Mouse (Mus musculus) adrenal gland (tissue): Measurements from ENCODE around the gene Ccdc122.
"Not testable (repeated sequence)": the region's sequence is repeated elsewhere in the genome, so short reads cannot be mapped to it uniquely, and the experiment has no call there.

ENCODE experiments used
- intact Hi-C: fragments of 180-260 bp; cut with DNase I; formaldehyde crosslinking; loops from one replicate; pipeline ENCODE4 v1.15.1; 2025
- long read RNA-seq, 2 experiments: library from polyadenylated mRNA; unstranded; transcript quantifications; one replicate each; pipeline ENCODE4 v2.0.0; 2020; ENCODE audit warnings: borderline replicate concordance in 1 of 2; ENCODE audit not compliant: insufficient replicate concordance in 1 of 2

Gene Ccdc122
- long read RNA-seq, experiment 1, partial matches to known transcripts: 13 of 22 reads
- long read RNA-seq, experiment 1, other reads (novel, unspliced or antisense): 4 of 22 reads
- long read RNA-seq, experiment 2, partial matches to known transcripts: 7 of 11 reads
- long read RNA-seq, experiment 2, other reads (novel, unspliced or antisense): 1 of 11 reads

DNA sequence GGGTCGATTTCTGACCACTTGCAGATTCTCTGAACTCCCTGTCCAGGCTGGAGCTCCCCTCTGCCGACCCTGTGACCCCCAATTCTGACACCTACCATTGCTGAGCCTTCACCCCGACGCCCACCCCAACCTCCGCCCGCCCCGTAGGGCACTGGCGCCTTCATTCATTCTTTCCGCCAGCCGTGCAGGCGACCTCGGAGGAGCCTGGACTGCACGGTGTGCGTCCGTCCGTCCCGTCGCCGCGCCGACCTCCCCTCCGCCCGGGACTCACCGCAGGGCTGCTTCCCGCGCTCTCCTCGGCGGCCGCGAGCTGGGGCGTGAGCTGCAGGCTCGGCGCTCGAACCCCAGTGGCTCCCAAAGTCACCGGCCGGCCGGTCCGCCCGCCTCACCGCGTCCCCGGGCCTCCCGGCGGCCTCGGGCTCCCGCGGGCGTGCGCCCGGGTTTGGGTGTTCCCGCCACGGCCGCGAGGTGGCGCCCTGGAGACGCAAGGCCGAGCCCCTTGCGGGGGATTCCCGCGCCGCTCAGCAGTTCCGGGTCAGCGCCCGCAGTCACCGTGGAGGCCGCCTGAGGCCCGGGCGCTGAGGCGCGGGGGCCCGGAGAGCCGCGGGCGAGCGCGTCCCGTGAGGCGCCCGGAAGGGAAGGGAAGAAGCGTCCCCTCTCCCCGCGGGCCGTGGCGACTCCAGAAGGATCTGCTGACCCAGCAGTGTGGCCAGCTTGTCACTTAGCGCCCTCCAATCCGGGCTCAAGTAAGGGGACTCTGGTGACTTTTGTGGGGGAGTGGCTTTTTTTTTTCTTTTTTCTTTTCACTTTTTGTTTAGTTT lies at the start of gene Ccdc122, which contains the start of gene Lacc1:
TSS of gene Ccdc122 (plus strand) at position 547 of the 821 bp plus-strand sequence.
TSS of gene Lacc1 (minus strand) at position 679 of the 821 bp plus-strand sequence.
- intact Hi-C loops: loop anchor here (10.0 kb wide), 1 partner anchor 882 kb away; no protein-coding TSS in a partner anchor

DNA sequence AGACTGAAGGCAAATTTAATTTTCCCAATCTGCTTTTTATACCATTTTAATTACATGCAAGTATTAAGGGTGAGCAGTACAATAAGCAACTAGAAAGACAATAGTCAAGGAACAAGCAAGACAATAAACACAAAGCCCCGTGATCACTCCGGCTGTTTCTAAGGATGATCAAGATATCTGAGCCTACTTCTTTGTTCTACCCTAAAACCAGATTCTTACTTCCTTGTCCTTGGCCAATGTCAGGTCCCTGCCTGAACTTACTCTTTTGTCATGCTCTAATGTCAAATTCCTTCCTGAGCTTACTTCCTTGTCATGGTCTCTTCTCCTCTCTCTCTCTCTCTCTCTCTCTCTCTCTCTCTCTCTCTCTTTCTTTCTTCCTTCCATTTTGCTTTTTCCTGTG lies 46.2 kb upstream of the Ccdc122 start:
- intact Hi-C loops: not testable (repeated sequence)

DNA sequence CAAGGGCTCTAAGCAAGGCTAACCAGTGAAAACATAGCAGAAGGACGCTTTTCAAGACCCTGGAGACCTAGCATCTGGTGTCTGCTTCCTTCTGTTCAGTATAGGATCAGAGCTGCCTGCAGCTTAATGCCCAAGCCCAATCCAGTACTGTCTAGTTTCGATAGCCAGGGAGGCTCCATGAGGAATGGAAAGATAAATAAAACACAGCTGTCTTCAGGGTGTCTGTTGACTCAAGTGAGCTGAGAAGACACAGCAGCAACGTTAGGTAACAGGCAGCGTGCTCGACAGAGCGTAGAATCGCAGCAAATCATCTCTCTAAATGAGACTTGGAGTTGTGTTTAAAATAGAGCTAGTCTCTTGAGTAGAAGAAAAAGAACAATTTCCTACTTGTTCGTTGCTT lies 31.8 kb upstream of the Ccdc122 start:
- intact Hi-C loops: loop anchor here (5.0 kb wide), 1 partner anchor 52 kb away; no protein-coding TSS in a partner anchor

DNA sequence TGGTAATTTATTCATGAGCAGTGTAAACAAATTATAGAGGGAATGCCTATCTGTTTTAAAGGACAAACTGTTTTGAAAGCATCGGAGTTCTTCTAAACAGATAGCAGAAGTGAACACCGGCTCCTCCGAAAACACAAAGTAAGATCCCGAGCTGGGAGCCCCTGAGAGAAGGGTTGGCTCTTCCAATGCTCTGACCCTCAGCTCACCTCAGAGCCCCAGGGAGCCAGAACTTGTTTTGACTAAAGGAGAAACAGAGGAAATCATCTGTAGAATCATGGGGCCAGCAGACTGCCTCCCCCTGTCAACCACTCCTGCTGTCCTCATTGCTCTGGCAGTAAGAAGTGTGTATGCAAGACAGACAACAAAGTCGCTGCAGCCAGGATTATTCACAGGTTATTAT lies 31.0 kb upstream of the Ccdc122 start:
- intact Hi-C loops: loop anchor here (5.0 kb wide), 1 partner anchor 53 kb away; no protein-coding TSS in a partner anchor

DNA sequence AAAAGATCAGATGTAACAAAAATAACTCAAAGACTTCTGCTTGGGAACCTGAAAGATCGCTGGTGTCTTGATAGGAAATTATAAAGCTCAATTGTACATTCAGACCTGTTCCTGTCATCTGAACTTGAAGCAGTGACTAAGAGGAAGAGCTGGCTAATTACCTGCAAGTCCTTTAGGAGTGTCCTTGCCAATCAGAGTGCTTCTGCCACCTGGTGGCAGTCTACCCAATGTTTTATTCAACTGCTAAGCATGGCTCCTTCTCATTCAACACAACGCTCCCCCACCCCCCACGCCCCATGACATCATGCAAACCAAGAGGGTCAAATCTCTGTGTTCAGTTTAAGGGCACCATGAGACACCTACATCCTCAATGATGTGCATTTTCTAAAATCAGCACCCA lies 28.3 kb upstream of the Ccdc122 start:
- intact Hi-C loops: loop anchor here (5.0 kb wide), 1 partner anchor 56 kb away; no protein-coding TSS in a partner anchor

DNA sequence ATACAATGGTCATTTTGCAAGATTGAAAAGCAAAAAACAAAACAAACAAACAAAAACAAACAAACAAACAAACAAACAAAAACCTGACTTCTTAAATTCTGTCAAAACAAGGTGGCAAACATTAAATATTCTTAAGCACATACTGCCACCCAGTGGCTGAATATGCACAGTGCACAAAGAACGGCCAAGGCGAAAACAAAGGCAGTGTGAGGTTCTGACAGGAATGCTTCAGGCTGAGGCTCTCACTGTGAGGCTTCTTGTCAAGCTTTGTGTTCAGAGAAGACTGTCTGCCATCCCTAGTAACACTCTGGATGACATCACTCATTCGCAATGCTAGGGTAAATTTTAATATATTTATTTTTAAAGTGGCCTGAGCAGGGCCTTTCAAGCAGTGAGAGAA lies 24.8 kb upstream of the Ccdc122 start:
- intact Hi-C loops: loop anchor here (5.0 to 10.0 kb wide), 2 partner anchors 530 to 887 kb away; no protein-coding TSS in a partner anchor

DNA sequence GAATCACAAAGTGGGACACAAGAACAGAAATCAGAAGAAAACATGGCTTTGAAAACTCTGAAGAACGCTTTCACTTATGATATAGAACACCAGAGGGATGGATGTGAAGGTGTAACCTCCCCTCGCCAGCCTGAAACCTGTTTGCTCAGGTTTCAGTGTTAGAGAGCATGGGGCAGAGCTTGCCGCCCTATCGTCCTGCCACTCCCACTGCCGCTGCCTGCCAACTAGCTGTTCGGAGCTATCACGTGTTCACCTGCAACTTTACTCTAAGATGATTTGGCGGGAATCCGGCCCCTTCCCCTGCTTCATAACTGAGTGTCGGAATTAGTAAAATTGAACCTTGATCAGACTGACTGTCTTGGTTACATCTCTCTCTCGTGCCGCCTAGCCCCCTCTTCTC lies 19.8 kb upstream of the Ccdc122 start:
- intact Hi-C loops: loop anchor here (10.0 kb wide), 1 partner anchor 892 kb away; no protein-coding TSS in a partner anchor

DNA sequence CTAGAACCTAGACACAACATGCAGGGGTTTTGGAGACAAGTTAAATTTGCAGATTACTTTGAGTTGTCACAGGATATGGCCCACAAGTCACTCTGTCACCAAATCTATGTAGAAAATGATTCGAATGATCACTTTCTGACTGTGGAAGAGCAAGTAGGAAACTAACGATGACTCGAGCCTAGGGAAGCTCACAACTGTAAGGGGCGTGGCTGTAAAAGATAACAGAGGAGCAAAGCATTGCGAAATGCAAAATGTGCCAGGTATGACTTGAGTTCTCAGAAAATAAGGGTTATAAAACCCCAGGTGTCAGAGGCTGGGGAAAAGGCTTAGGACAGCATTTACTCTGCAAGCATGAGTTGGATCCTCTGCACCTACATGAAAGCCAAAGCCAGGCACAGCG lies 19.4 kb upstream of the Ccdc122 start:
- intact Hi-C loops: loop anchor here (10.0 kb wide), 1 partner anchor 892 kb away; no protein-coding TSS in a partner anchor

DNA sequence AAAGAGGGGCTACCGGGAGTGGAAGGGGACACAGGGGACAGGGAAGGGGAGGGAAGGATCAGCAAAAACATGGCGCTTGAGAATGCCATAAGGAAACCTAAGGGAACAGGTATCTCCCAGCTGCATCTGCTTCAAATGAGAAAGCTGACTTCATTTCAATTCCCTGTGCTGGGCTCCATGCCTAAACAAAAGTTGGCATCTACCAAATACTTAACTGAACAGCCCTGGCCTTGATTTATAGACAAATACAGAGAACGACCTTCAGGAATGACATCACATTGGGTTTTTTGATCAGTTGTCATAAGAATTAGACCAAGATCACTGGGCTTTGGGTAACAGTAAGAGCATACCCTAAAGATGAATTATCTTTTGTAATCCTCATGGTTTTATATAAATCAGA lies 12.1 kb upstream of the Ccdc122 start:
- intact Hi-C loops: no loop called here

DNA sequence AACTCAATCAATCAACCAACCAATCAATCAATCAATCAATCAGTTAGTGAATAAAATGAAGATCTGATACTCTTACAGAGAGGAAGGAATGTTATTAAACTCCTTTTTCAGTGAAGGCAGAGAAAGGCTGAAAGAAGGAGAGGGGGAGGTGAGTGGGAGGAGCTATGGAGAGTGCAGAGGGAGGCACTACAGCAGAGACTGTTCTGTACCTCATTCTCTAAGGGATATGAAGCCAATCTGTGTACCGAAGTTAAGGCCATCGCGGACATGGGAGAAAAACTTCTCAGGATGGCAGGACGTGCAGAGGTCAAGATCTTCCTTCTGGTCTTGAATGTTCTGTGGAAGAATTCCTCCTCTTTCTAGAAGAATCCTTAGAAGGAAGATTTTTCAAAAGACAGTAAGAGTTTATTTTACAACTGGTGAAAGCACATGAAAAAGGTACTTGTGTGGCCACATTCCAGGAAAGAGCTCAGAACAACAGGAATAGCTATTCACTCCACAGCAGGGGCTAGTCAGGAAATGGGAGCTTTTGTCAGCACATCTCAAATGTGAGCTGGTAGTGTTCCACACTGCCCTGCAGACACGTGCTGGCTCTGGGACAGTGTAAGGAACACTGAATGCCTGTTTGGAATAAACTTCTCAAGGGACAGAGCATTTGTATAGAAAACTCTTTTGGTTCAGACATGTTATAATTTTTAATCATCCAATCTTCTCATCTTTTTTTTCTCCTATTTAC lies 7.1 kb upstream of the Ccdc122 start:
- intact Hi-C loops: loop anchor here (10.0 kb wide), 1 partner anchor 875 kb away; no protein-coding TSS in a partner anchor

DNA sequence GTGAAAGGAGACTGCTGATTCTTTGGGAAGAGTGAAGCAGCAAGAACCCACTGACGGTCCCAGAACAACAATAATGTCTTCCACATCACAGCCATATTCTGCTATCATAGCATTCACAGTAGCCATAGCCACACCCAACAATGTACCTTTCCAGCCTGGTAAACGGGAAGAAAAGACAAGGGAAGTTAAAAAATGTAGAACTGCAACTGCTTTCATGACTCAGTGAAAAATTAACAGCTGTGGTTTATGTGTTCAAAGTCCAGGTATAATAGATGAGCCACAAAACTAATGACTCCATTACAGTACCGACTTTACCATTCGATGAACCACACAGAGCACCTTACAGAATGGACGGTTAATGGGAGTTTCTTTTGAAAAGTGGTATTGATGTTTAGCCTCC lies 5.8 kb upstream of the Ccdc122 start:
- intact Hi-C loops: loop anchor here (10.0 kb wide), 1 partner anchor 876 kb away; no protein-coding TSS in a partner anchor

DNA sequence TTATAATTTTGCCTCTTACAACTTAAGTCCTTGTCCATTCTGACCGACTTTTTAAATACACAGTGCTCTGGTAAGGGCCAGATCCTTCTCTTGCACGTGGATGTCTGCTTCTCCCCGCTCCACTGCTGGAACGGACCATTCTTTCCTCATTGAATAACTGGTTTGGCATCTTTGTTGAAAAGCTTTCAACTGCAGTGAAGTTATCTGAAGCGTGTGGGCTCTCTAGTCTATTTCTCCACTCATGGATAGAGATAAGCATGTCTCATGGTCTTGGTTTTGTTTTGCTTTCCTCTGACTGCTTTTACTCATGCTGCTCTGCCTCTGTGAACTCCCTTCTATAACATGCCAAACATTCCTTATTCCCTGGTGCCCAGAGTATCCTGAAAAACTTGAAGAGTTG lies 4.1 kb upstream of the Ccdc122 start:
- intact Hi-C loops: loop anchor here (10.0 kb wide), 1 partner anchor 878 kb away; no protein-coding TSS in a partner anchor

DNA sequence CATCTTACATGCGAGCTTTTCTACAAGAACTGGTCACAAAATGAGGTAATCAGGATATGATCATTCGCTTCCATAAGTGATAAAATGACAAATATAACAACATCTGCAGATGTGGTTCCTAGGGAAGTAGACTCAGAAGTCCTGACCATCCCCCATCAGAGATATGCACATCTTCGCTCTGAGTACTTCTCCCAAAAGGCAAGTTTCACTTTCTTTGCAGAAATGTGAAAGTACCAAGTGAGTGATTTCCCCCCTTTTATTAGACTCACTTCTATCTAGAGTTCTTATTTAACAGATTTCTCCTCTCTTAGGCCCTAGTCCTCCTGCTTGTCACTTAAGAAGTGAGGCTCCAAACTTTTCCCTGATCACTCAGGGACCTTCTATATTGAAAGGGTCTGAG lies 3.2 kb upstream of the Ccdc122 start:
- intact Hi-C loops: loop anchor here (10.0 kb wide), 1 partner anchor 879 kb away; no protein-coding TSS in a partner anchor

DNA sequence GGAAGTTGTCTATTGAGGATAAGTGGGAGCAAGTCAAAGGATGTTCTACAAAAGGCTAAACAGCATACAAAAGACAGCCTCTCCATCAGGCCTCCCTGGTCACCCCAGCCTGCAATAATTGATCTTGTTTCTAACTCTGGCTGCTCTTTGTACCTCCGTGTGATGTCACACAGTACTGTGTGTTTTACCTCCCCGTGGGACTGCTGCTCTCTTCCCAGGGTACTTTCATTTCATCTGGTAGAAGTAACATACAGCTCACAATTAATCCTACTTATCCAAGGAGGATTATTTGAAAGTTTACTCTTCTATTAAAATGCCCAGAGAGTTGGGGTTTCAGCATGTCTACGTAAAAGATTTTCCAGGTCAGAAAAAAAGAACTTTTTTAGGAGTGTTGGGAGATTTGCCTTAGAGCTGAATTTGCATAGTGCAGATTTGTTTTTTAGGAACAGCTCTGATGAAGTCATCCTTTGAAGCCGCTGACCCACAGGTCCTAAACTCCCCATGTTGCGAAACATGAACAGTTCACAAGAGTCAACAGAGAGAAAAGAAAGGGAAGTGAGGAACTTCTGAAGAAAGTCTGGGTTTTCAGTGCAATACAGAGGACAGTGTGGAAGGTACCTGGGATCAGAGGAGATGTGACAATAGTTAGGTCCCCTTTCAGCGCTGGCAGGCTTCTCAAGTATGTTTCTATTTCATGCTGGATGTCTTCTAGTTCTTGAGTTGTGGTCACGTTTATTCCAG lies 2.2 kb upstream of the Ccdc122 start:
- intact Hi-C loops: loop anchor here (10.0 kb wide), 1 partner anchor 880 kb away; no protein-coding TSS in a partner anchor

DNA sequence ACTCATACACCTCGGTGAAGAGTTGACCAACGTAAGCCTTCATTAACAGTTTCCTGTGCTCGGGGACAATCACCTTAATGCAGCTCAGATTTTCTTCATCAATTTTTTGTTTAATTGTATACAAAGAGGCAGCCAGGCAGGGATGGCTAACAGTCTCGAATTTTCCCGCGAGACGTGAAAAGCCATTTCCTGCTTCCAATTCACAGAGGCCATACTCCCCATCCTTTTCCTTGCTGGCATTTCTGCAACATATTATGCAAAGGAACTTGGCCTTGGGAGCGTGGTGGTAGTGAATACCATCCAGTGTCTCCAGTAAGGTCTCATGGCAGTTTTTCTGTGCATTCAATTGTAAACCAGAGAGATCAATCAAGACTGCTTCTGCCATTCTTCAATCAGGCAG lies 1.6 kb upstream of the Ccdc122 start:
- intact Hi-C loops: loop anchor here (10.0 kb wide), 1 partner anchor 880 kb away; no protein-coding TSS in a partner anchor

DNA sequence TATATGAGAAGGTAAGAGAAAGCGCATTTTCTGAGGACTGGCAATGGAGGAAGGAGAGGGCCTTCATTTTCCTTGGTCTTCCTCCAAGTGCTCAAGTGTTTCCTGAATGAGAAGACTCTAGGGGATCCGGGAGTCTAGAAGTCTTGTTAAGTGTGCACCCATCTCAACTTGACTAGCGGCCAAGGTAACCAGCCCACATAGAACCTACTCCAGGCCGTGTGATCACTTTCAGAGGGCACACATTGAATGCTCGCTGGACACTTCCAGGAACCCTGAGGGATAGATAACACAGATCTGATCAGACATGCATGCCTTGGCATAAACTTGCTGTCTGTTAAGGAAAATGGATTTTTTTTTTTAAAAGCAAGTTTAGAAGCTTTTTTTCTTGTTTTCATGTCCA lies 758 bp downstream of the Ccdc122 start:
- intact Hi-C loops: loop anchor here (10.0 kb wide), 1 partner anchor 883 kb away; no protein-coding TSS in a partner anchor

DNA sequence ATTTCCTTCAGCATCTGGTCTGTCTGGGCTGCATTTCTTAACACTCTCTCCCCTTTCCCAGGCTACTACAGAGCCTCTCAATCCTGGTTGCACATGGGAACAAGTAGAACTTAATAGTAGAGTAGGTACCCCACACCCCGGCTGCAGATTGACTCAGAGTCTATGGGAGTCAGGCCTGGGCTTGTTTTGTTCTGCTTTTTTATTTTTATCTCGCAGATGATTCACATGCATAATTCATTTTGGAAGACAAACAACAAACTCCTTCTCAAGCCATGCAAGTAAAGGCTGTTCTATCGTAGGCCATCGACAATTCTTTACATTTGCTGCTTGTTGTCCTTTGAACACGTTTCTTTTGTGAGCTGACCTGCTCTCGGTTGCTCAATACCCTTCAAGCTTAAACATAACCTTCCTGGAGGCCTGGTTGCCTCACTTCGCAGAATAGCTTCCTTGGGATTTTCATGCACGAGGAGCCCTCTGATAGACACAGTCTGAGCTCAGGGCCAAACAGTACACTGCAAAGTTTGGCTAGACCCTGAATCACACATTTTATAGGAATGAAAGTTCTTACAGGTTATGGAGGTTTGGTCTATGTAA lies 1.4 kb downstream of the Ccdc122 start:
- intact Hi-C loops: loop anchor here (10.0 kb wide), 1 partner anchor 883 kb away; no protein-coding TSS in a partner anchor

DNA sequence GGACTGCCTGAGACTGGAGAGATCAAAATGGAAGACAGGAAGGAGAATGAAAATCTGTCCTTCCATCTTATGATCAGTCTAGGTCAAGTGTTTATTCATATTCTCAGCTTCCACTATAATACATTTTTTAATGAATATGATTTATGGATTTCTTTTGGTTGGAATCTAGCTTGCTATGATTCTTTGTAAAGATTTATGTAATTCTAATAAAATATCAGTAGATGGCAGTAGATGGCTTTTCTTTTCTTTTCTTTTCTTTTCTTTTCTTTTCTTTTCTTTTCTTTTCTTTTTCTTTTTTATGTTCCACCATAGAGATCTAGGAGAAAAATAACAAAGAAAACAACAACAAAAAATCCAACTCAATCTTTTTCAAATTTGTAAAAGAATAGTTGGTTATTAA lies 16.7 kb downstream of the Ccdc122 start:
- intact Hi-C loops: no loop called here

DNA sequence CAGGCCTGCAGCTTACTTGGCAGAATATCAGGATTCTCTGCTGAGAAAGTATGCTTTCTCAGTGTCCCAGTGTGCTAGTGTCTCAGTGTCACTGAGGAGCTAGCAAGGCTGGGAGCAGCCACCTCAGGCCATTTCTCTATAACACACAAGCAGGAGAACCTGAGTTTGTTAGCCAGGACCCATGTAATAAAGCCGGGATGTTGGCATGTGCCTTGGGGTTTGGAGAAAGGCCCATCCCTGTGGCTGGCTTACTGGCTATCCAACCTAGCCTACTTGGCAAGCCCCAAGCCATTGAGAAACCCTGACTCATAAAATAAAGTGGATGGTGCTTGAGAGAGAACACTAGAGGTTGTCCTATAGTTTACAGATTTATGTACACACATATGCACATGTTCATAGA lies 32.8 kb downstream of the Ccdc122 start:
- intact Hi-C loops: no loop called here

DNA sequence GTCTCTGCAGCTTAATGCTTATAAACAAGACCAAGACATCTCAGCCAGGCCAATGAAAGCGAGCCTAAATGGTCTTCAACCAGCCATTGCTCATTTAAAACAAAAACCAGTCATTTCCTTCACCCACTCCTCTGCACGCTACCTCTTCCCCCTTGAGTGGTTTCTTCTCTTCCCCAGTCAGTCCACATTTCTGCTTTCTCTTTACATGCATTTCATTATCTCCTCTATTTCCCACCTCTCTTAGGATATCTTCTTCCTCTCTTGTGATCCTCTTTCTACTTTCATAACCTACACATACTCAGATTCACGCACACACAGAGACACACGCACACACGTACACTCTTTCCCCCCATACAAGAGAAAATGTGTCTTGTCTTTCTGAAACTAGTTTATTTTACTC lies 44.7 kb downstream of the Ccdc122 start:
- intact Hi-C loops: no loop called here
